Mouse (Mus musculus): Measurements from ENCODE around the gene Tmtc2. TPM values are rescaled to one million over a fixed set of nuclear protein-coding genes. Genes with fewer than 3 reads are reported as not detected.

Gene Tmtc2
- polyA plus RNA-seq, 1 experiment from 2014 or later, result 15.2 TPM

- H3K36me3 ChIP-seq, result 0 out of 2 replicates have a peak, but pooled peaks cover 2% of the 10 kb centered on the region
- H3K9me3 ChIP-seq (replicated peaks), result no peaks in the 10 kb centered on the region
- H3K4me1 ChIP-seq, result no peaks in the 10 kb centered on the region
- no peak overlapping the region for H3K4me2 ChIP-seq (replicated peaks)
- no peak overlapping the region for H3K4me3 ChIP-seq (replicated peaks)
- H3K9ac ChIP-seq, result no peak overlapping the region
- no peak overlapping the region for H3K27ac ChIP-seq (replicated peaks)
- 83% methylated on average over 2 of the region's 2 CpGs for WGBS
- H3K27me3 ChIP-seq, result no peaks in the 10 kb centered on the region
- no peak for ATAC-seq (ENCODE audit: insufficient number of reproducible peaks, low FRiP score, low TSS enrichment, low read depth)
Measured at GRCm38 (mm10) chr10:105447191-105447590, 127.1 kb downstream of the Tmtc2 start.

- no peaks in the 10 kb centered on the region for H3K27me3 ChIP-seq
- H3K4me2 ChIP-seq (replicated peaks), result no peak overlapping the region
- no peak for ATAC-seq (ENCODE audit: insufficient number of reproducible peaks, low FRiP score, low TSS enrichment, low read depth)
- H3K9ac ChIP-seq, result no peak overlapping the region
- H3K4me1 ChIP-seq, result no peaks in the 10 kb centered on the region
- 66% methylated on average over 3 of the region's 3 CpGs for WGBS
- no peak overlapping the region for H3K4me3 ChIP-seq (replicated peaks)
- no peak overlapping the region for H3K27ac ChIP-seq (replicated peaks)
- no peaks in the 10 kb centered on the region for H3K9me3 ChIP-seq (replicated peaks)
- H3K36me3 ChIP-seq, result 0 out of 2 replicates have a peak, but pooled peaks cover 2% of the 10 kb centered on the region
Measured at GRCm38 (mm10) chr10:105444309-105444708, 129.9 kb downstream of the Tmtc2 start.

GRCm38 (mm10) chr10:105434879-105435278 is 139.4 kb downstream of the Tmtc2 start:
- H3K4me1 ChIP-seq, result 0 out of 2 replicates have a peak, but pooled peaks cover 7% of the 10 kb centered on the region
- no peaks in the 10 kb centered on the region for H3K27me3 ChIP-seq
- no peak for ATAC-seq (ENCODE audit: insufficient number of reproducible peaks, low FRiP score, low TSS enrichment, low read depth)
- WGBS, result 56% methylated on average over 5 of the region's 5 CpGs
- no peak overlapping the region for H3K4me3 ChIP-seq (replicated peaks)
- H3K36me3 ChIP-seq, result no peaks in the 10 kb centered on the region
- no peak overlapping the region for H3K4me2 ChIP-seq (replicated peaks)
- H3K9me3 ChIP-seq (replicated peaks), result no peaks in the 10 kb centered on the region
- 0 out of 2 replicates have a peak overlapping the region, but pooled peaks have one; percentile 11 for H3K27ac ChIP-seq (replicated peaks)
- no peak overlapping the region for H3K9ac ChIP-seq

GRCm38 (mm10) chr10:105430885-105431284 is 143.4 kb downstream of the Tmtc2 start:
- Histone ChIP-seq H3K9ac (no peak overlapping the region), H3K4me3 (replicated peaks) (no peak overlapping the region), H3K27me3 (no peaks in the 10 kb centered on the region), H3K27ac (replicated peaks) (no peak overlapping the region), H3K36me3 (no peaks in the 10 kb centered on the region), H3K9me3 (replicated peaks) (no peaks in the 10 kb centered on the region), H3K4me2 (replicated peaks) (0 out of 2 replicates have a peak overlapping the region, but pooled peaks have one; percentile 8), H3K4me1 (peaks cover 13% of the 10 kb centered on the region; the same call in 1 of the 2 replicates)
- WGBS, result 17% methylated on average over 3 of the region's 3 CpGs
- ATAC-seq (ENCODE audit: insufficient number of reproducible peaks, low FRiP score, low TSS enrichment, low read depth), result no peak

- peaks cover 13% of the 10 kb centered on the region; the same call in 1 of the 2 replicates for H3K4me1 ChIP-seq
- no peak overlapping the region for H3K27ac ChIP-seq (replicated peaks)
- no peaks in the 10 kb centered on the region for H3K27me3 ChIP-seq
- no peak overlapping the region for H3K4me3 ChIP-seq (replicated peaks)
- H3K4me2 ChIP-seq (replicated peaks), result 0 out of 2 replicates have a peak overlapping the region, but pooled peaks have one; percentile 8
- H3K9ac ChIP-seq, result no peak overlapping the region
- ATAC-seq (ENCODE audit: insufficient number of reproducible peaks, low FRiP score, low TSS enrichment, low read depth), result no peak
- no peaks in the 10 kb centered on the region for H3K36me3 ChIP-seq
- WGBS, result 46% methylated on average over 5 of the region's 5 CpGs
- no peaks in the 10 kb centered on the region for H3K9me3 ChIP-seq (replicated peaks)
Measured at GRCm38 (mm10) chr10:105430232-105430631, 144.0 kb downstream of the Tmtc2 start.

- Histone ChIP-seq H3K27me3 (no peaks in the 10 kb centered on the region), H3K36me3 (no peaks in the 10 kb centered on the region), H3K27ac (replicated peaks) (peak overlapping the region; percentile 19; the same call in 1 of the 2 replicates), H3K4me2 (replicated peaks) (peak overlapping the region; percentile 6; the same call in 1 of the 2 replicates), H3K4me3 (replicated peaks) (no peak overlapping the region), H3K9me3 (replicated peaks) (no peaks in the 10 kb centered on the region), H3K9ac (no peak overlapping the region), H3K4me1 (peaks cover 13% of the 10 kb centered on the region; the same call in 1 of the 2 replicates)
- ATAC-seq (ENCODE audit: insufficient number of reproducible peaks, low FRiP score, low TSS enrichment, low read depth), result no peak
- 43% methylated on average over 5 of the region's 5 CpGs for WGBS
Measured at GRCm38 (mm10) chr10:105428080-105428479, 146.2 kb downstream of the Tmtc2 start.

- Histone ChIP-seq H3K4me3 (replicated peaks) (peak overlapping the region; percentile 12), H3K36me3 (no peaks in the 10 kb centered on the region), H3K4me1 (peaks cover 13% of the 10 kb centered on the region; the same call in 1 of the 2 replicates), H3K27ac (replicated peaks) (peak overlapping the region; percentile 3; the same call in 1 of the 2 replicates), H3K9ac (no peak overlapping the region), H3K4me2 (replicated peaks) (peak overlapping the region; percentile 31), H3K9me3 (replicated peaks) (no peaks in the 10 kb centered on the region), H3K27me3 (no peaks in the 10 kb centered on the region)
- peak; percentile 51; the same call in 1 of the 2 replicates for ATAC-seq (ENCODE audit: insufficient number of reproducible peaks, low FRiP score, low TSS enrichment, low read depth)
- WGBS, result 29% methylated on average over 7 of the region's 7 CpGs
Measured at GRCm38 (mm10) chr10:105427625-105428024, 146.6 kb downstream of the Tmtc2 start.

- WGBS, result 81% methylated on average over 1 of the region's 1 CpGs
- H3K27me3 ChIP-seq, result no peaks in the 10 kb centered on the region
- H3K4me3 ChIP-seq (replicated peaks), result no peak overlapping the region
- H3K4me1 ChIP-seq, result peaks cover 7% of the 10 kb centered on the region; the same call in 1 of the 2 replicates
- H3K4me2 ChIP-seq (replicated peaks), result no peak overlapping the region
- no peak for ATAC-seq (ENCODE audit: insufficient number of reproducible peaks, low FRiP score, low TSS enrichment, low read depth)
- no peaks in the 10 kb centered on the region for H3K9me3 ChIP-seq (replicated peaks)
- no peaks in the 10 kb centered on the region for H3K36me3 ChIP-seq
- H3K27ac ChIP-seq (replicated peaks), result no peak overlapping the region
- no peak overlapping the region for H3K9ac ChIP-seq
Measured at GRCm38 (mm10) chr10:105425052-105425451, 149.2 kb downstream of the Tmtc2 start.

- no peak overlapping the region for H3K9ac ChIP-seq
- no peak overlapping the region for H3K4me3 ChIP-seq (replicated peaks)
- no peak for ATAC-seq (ENCODE audit: insufficient number of reproducible peaks, low FRiP score, low TSS enrichment, low read depth)
- no peak overlapping the region for H3K4me2 ChIP-seq (replicated peaks)
- H3K27me3 ChIP-seq, result no peaks in the 10 kb centered on the region
- H3K9me3 ChIP-seq (replicated peaks), result no peaks in the 10 kb centered on the region
- 76% methylated on average over 3 of the region's 3 CpGs for WGBS
- peaks cover 1% of the 10 kb centered on the region; the same call in 1 of the 2 replicates for H3K4me1 ChIP-seq
- H3K36me3 ChIP-seq, result no peaks in the 10 kb centered on the region
- no peak overlapping the region for H3K27ac ChIP-seq (replicated peaks)
Measured at GRCm38 (mm10) chr10:105423187-105423586, 151.1 kb downstream of the Tmtc2 start.

GRCm38 (mm10) chr10:105417845-105418383 is 156.3 kb downstream of the Tmtc2 start:
- WGBS, result 84% methylated on average over 15 of the region's 15 CpGs
- no peak for ATAC-seq (ENCODE audit: insufficient number of reproducible peaks, low FRiP score, low TSS enrichment, low read depth)
- Histone ChIP-seq H3K4me2 (replicated peaks) (no peak overlapping the region), H3K4me3 (replicated peaks) (no peak overlapping the region), H3K27ac (replicated peaks) (no peak overlapping the region), H3K27me3 (no peaks in the 10 kb centered on the region), H3K36me3 (no peaks in the 10 kb centered on the region; the same call in 1 of the 2 replicates), H3K4me1 (no peaks in the 10 kb centered on the region), H3K9ac (no peak overlapping the region), H3K9me3 (replicated peaks) (no peaks in the 10 kb centered on the region)

GRCm38 (mm10) chr10:105416601-105417000 is 157.7 kb downstream of the Tmtc2 start:
- H3K36me3 ChIP-seq, result no peaks in the 10 kb centered on the region; the same call in 1 of the 2 replicates
- H3K27me3 ChIP-seq, result no peaks in the 10 kb centered on the region
- H3K4me2 ChIP-seq (replicated peaks), result no peak overlapping the region
- H3K4me3 ChIP-seq (replicated peaks), result no peak overlapping the region
- ATAC-seq (ENCODE audit: insufficient number of reproducible peaks, low FRiP score, low TSS enrichment, low read depth), result no peak
- no peaks in the 10 kb centered on the region for H3K9me3 ChIP-seq (replicated peaks)
- H3K27ac ChIP-seq (replicated peaks), result no peak overlapping the region
- no peak overlapping the region for H3K9ac ChIP-seq
- WGBS, result 64% methylated on average over 4 of the region's 4 CpGs
- H3K4me1 ChIP-seq, result no peaks in the 10 kb centered on the region
